In the genomic region with DNA sequence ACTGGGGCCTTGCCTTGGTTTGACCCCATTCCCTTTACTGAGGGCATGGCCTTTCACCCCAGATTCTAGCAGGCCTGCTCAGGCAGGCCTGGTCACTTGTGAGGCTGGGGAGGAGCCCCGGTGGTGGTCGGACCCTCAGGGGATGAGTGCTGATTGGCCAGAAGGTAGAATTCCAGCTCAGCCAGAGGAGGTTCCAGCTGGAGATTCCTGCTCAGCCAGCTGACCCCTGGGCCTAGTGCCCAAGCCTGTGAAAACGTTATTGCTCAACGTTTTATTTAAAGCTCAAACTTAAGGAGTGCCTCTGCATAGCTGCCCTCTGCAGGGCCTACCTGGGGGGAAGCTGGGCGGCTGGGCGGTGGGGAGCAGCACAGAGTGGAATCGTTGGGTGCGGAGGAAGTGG, we compare ENCODE assay signal across 11 mouse cellular contexts. TPM values are rescaled to one million over a fixed set of nuclear protein-coding genes. Genes with fewer than 3 reads are reported as not detected.
DNase-seq lines count a peak whose midpoint lies in the region; ATAC-seq and TF ChIP-seq lines count a peak whose summit lies in the region.
"Had no signal": no experiment of that assay in that cellular context is flagged by ENCODE, and none has a peak within 500 bp of the region (broad histone marks: within the 10 kb centered on the region; RNA-seq: fewer than 3 reads in every experiment).

No protein-coding gene starts in this region.

- H3K27ac ChIP-seq in kidney, embryonic 15.5 days = no peak overlapping the region
- peak overlapping the region; percentile 66 for H3K27ac ChIP-seq in gastrocnemius, adult 2 months
- H3K27ac ChIP-seq in hindbrain, embryonic 11.5 days (ENCODE audit: low read depth, low read length) = no peak overlapping the region
- H3K27ac ChIP-seq: liver, embryonic 14.5 days had no signal

- no peaks in the 10 kb centered on the region for H3K36me3 ChIP-seq in kidney, embryonic 15.5 days
- no peaks in the 10 kb centered on the region for H3K36me3 ChIP-seq in hindbrain, embryonic 11.5 days (ENCODE audit: control insufficient read depth, insufficient read depth, low read length)

- H3K4me1 ChIP-seq in kidney, embryonic 15.5 days = peaks cover 7% of the 10 kb centered on the region
- H3K4me1 ChIP-seq in hindbrain, embryonic 11.5 days (replicated peaks; ENCODE audit: control insufficient read depth, insufficient read depth, low read length) = peaks cover 6% of the 10 kb centered on the region

- no peak overlapping the region for H3K4me2 ChIP-seq in kidney, embryonic 15.5 days
- H3K4me2 ChIP-seq in hindbrain, embryonic 11.5 days (replicated peaks; ENCODE audit: low read depth, low read length) = no peak overlapping the region

- H3K9ac ChIP-seq in kidney, embryonic 15.5 days = no peak overlapping the region
- H3K9ac ChIP-seq in hindbrain, embryonic 11.5 days (ENCODE audit: low read depth, low read length) = no peak overlapping the region
- H3K9ac ChIP-seq: liver, embryonic 14.5 days had no signal

- ATAC-seq in kidney, embryonic 15.5 days (replicated peaks; ENCODE audit: low FRiP score) = no peak
- no peak for ATAC-seq in hindbrain, embryonic 11.5 days (ENCODE audit: low FRiP score)
- ATAC-seq: activated CD4-positive, CD25-positive, alpha-beta regulatory T cell, adult 4 months had no signal

- peak; percentile 41 for DNase-seq in kidney, postnatal 10 days
- DNase-seq in gastrocnemius, adult 2 months = peak; percentile 79
- DNase-seq in heart, postnatal 4 days = peak; percentile 70
- peak; percentile 72 to 89 for DNase-seq in lung, postnatal 4 days
- DNase-seq in testis, postnatal 10 days (ENCODE audit: low spot score) = no peak
- no peak for DNase-seq in hindbrain, embryonic 11.5 days (ENCODE audit: low spot score)

- no peak overlapping the region for H3K4me3 ChIP-seq in kidney, embryonic 15.5 days (replicated peaks)
- no peak overlapping the region for H3K4me3 ChIP-seq in gastrocnemius, adult 2 months
- no peak overlapping the region for H3K4me3 ChIP-seq in hindbrain, embryonic 11.5 days (ENCODE audit: low read depth, low read length)
- H3K4me3 ChIP-seq: myocyte had no signal

- WGBS in kidney, embryonic 15.5 days = 54% methylated on average over 8 of the region's 8 CpGs
- WGBS in hindbrain, embryonic 11.5 days = 61% methylated on average over 8 of the region's 8 CpGs

- no peaks in the 10 kb centered on the region for H3K9me3 ChIP-seq in kidney, embryonic 15.5 days (replicated peaks)
- H3K9me3 ChIP-seq in hindbrain, embryonic 11.5 days (ENCODE audit: control insufficient read depth, low read length) = no peaks in the 10 kb centered on the region

- peaks cover 21% of the 10 kb centered on the region for H3K27me3 ChIP-seq in kidney, embryonic 15.5 days
- 0 out of 2 replicates have a peak, but pooled peaks cover 2% of the 10 kb centered on the region for H3K27me3 ChIP-seq in hindbrain, embryonic 11.5 days (ENCODE audit: control insufficient read depth, insufficient read depth, low read length)

- intact Hi-C loops in gastrocnemius, adult 2 months (cut with DNase I) = no loop called here

- no peak for TF ChIP-seq CTCF in gastrocnemius, adult 2 months (IDR thresholded peaks at IDR 0.05)

RNA-seq across cellular contexts. Expression of a gene that starts 6.7 kb away (rescaled TPM):
- 10.8 and 14.2 TPM in 2 replicates for polyA plus RNA-seq in kidney, embryonic 15.5 days (2015; fragmentation: Nextera tagmentation; extraction: Ambion mirVana)
- total RNA-seq in gastrocnemius, adult 2 months (2021) = under 1 TPM; 0.15 to 0.70 TPM
- total RNA-seq in heart, postnatal 4 days (2021) = 10 to 100 TPM; 50.0 to 52.8 TPM
- 14.9 and 18.2 TPM in 2 replicates for polyA plus RNA-seq in hindbrain, embryonic 11.5 days (2014; fragmentation: Nextera tagmentation; extraction: Ambion mirVana)
- polyA plus RNA-seq: activated CD4-positive, CD25-positive, alpha-beta regulatory T cell, adult 4 months; myocyte had no signal

RNA-seq across cellular contexts. Expression of a gene that starts 16.8 kb away (rescaled TPM):
- polyA plus RNA-seq in kidney, embryonic 15.5 days (2015; fragmentation: Nextera tagmentation; extraction: Ambion mirVana) = 118 TPM in 2 replicates
- total RNA-seq in gastrocnemius, adult 2 months (2021) = 100 to 1,000 TPM in 1 of 2 experiments, 10 to 100 TPM in 1; 86.9 to 109 TPM
- 100 to 1,000 TPM; 100 to 113 TPM for total RNA-seq in heart, postnatal 4 days (2021)
- polyA plus RNA-seq in hindbrain, embryonic 11.5 days (2014; fragmentation: Nextera tagmentation; extraction: Ambion mirVana) = 139 and 141 TPM in 2 replicates

RNA-seq across cellular contexts. Expression of a gene that starts 35.1 kb away (rescaled TPM):
- 39.7 and 42.1 TPM in 2 replicates for polyA plus RNA-seq in kidney, embryonic 15.5 days (2015; fragmentation: Nextera tagmentation; extraction: Ambion mirVana)
- 10 to 100 TPM; 10.6 to 10.8 TPM for total RNA-seq in gastrocnemius, adult 2 months (2021)
- total RNA-seq in heart, postnatal 4 days (2021) = 10 to 100 TPM; 11.6 to 13.3 TPM
- polyA plus RNA-seq in hindbrain, embryonic 11.5 days (2014; fragmentation: Nextera tagmentation; extraction: Ambion mirVana) = 43.8 and 45.9 TPM in 2 replicates

RNA-seq across cellular contexts. Expression of a gene that starts 37.2 kb away (rescaled TPM):
- polyA plus RNA-seq in kidney, embryonic 15.5 days (2015; fragmentation: Nextera tagmentation; extraction: Ambion mirVana) = 0.23 and 0.31 TPM in 2 replicates
- not detected for total RNA-seq in gastrocnemius, adult 2 months (2021)
- not detected for total RNA-seq in heart, postnatal 4 days (2021)
- 1.6 and 2.2 TPM in 2 replicates for polyA plus RNA-seq in hindbrain, embryonic 11.5 days (2014; fragmentation: Nextera tagmentation; extraction: Ambion mirVana)
- total RNA-seq: gastrocnemius, adult 8-10 months had no signal
- polyA plus RNA-seq: activated CD4-positive, CD25-positive, alpha-beta regulatory T cell, adult 4 months; myocyte had no signal

Comparison
In these comparisons a context has a peak if more than half of its experiments do, and no peak if none do; other contexts are left out.
1. DNase-seq: peak in kidney, postnatal 10 days (single experiment), gastrocnemius, adult 2 months (single experiment), heart, postnatal 4 days (single experiment) and lung, postnatal 4 days (2 of 2); none in testis, postnatal 10 days (single experiment) and hindbrain, embryonic 11.5 days (single experiment).
2. RNA of a gene that starts 6.7 kb away (total RNA-seq): 50.0 to 52.8 TPM in heart, postnatal 4 days; 0.15 to 0.70 TPM in gastrocnemius, adult 2 months; every median in the first group is over 10 times any median in the second.